Mouse (Mus musculus) myocyte (in vitro differentiated cells): ENCODE measurements around the gene Dpyd. TPM values are rescaled to one million over a fixed set of nuclear protein-coding genes. Genes with fewer than 3 reads are reported as not detected.

Experiments used
- H3K27me3 ChIP-seq: one replicate; pipeline ENCODE4 v1.6.1; 2011; ENCODE audit not compliant: control insufficient read depth, insufficient read depth, insufficient read length
- H3K36me3 ChIP-seq: one replicate; pipeline ENCODE4 v1.6.1; 2011; ENCODE audit not compliant: control insufficient read depth, insufficient read depth
- H3K4me2 ChIP-seq: one replicate; pipeline ENCODE4 v1.6.1; 2011; ENCODE audit warnings: low read depth, control low read depth
- H3K4me3 ChIP-seq: one replicate; pipeline ENCODE4 v1.5.1; 2011; ENCODE audit warnings: mild to moderate bottlenecking, control low read depth, moderate library complexity
- H3K79me2 ChIP-seq: one replicate; pipeline ENCODE4 v1.6.1; 2011; ENCODE audit not compliant: control insufficient read depth, insufficient read depth
- H3ac ChIP-seq: one replicate; pipeline ENCODE4 v1.6.1; 2011; ENCODE audit not compliant: control insufficient read depth, insufficient read length
- CEBPB ChIP-seq: IDR thresholded peaks from 2 replicates; pipeline ENCODE4 v1.6.1; 2011; ENCODE audit warnings: mild to moderate bottlenecking, moderate library complexity; ENCODE audit not compliant: poor library complexity, insufficient read depth, severe bottlenecking
- E2F4 ChIP-seq: IDR thresholded peaks from one replicate; pipeline ENCODE4 v1.6.1; 2011; ENCODE audit warnings: mild to moderate bottlenecking, control low read depth, moderate library complexity; ENCODE audit not compliant: insufficient read depth
- MAX ChIP-seq: IDR thresholded peaks from one replicate; pipeline ENCODE4 v1.6.1; 2011; ENCODE audit warnings: low read depth, mild to moderate bottlenecking, control low read depth
- MYOD1 ChIP-seq, 3 experiments: IDR thresholded peaks; one replicate each; pipeline ENCODE4 v1.6.1; 2011; ENCODE audit warnings: control low read depth in 2 of 3, low read depth in 2 of 3, mild to moderate bottlenecking in 2 of 3, moderate library complexity in 1 of 3; ENCODE audit not compliant: insufficient read length in 2 of 3, control insufficient read depth in 1 of 3
- MYOG ChIP-seq, 3 experiments: IDR thresholded peaks; one replicate each; pipeline ENCODE4 v1.6.1; 2011; ENCODE audit warnings: control low read depth in 2 of 3, low read depth in 2 of 3, mild to moderate bottlenecking in 2 of 3; ENCODE audit not compliant: insufficient read length in 2 of 3, control insufficient read depth in 1 of 3, insufficient read depth in 1 of 3
- POLR2A ChIP-seq: IDR thresholded peaks from one replicate; pipeline ENCODE4 v1.6.1; 2011; ENCODE audit warnings: low read depth, mild to moderate bottlenecking, control low read depth, moderate library complexity; ENCODE audit not compliant: insufficient read length
- POLR2AphosphoS2 ChIP-seq: IDR thresholded peaks from one replicate; pipeline ENCODE4 v1.6.1; 2011; ENCODE audit warnings: low read depth, control low read depth; ENCODE audit not compliant: insufficient read length
- REST ChIP-seq: IDR thresholded peaks from one replicate; pipeline ENCODE4 v1.6.1; 2011; ENCODE audit warnings: mild to moderate bottlenecking, control low read depth, moderate library complexity; ENCODE audit not compliant: insufficient read depth, insufficient read length
- SRF ChIP-seq: IDR thresholded peaks from one replicate; pipeline ENCODE4 v1.6.1; 2011; ENCODE audit warnings: low read depth; ENCODE audit not compliant: control insufficient read depth, insufficient read length
- TCF12 ChIP-seq: IDR thresholded peaks from one replicate; pipeline ENCODE4 v1.6.1; 2011; ENCODE audit warnings: mild to moderate bottlenecking, control low read depth; ENCODE audit not compliant: poor library complexity, insufficient read depth, severe bottlenecking
- TCF3 ChIP-seq: IDR thresholded peaks from one replicate; pipeline ENCODE4 v1.6.1; 2011; ENCODE audit warnings: low read depth, control low read depth; ENCODE audit not compliant: insufficient read length
- USF1 ChIP-seq: IDR thresholded peaks from one replicate; pipeline ENCODE4 v1.6.1; 2011; ENCODE audit warnings: low read depth, mild to moderate bottlenecking, control low read depth, moderate library complexity
- polyA plus RNA-seq: library from polyadenylated mRNA; unstranded; fragments of >200 nt; fragmentation: generic; extraction: Trizol; gene quantifications from one replicate; pipeline ENCODE4 v1.2.1, GENCODE M21; 2012; ENCODE audit warnings: missing spikeins

Gene Dpyd
- polyA plus RNA-seq, 1 experiment, result 2.0 TPM

GRCm38 (mm10) chr3:119144788-119145187 is 582.9 kb downstream of the Dpyd start:
- Histone ChIP-seq H3K79me2 (no peaks in the 10 kb centered on the region), H3K27me3 (no peaks in the 10 kb centered on the region), H3K4me3 (no peak overlapping the region), H3ac (no peak overlapping the region), H3K4me2 (no peak overlapping the region), H3K36me3 (no peaks in the 10 kb centered on the region)
- no peak for TF ChIP-seq POLR2A
- no peak for TF ChIP-seq TCF12
- no peak for TF ChIP-seq MYOD1 (IDR thresholded peaks at IDR 0.05; ENCODE audit: control insufficient read depth in 1 of 3, insufficient read length in 2 of 3, low read depth in 2 of 3)
- no peak for TF ChIP-seq TCF3
- TF ChIP-seq REST, result no peak
- TF ChIP-seq E2F4, result no peak
- no peak for TF ChIP-seq MAX

- H3ac ChIP-seq, result no peak overlapping the region
- H3K4me3 ChIP-seq, result no peak overlapping the region
- H3K79me2 ChIP-seq, result no peaks in the 10 kb centered on the region
- no peaks in the 10 kb centered on the region for H3K27me3 ChIP-seq
- H3K36me3 ChIP-seq, result no peaks in the 10 kb centered on the region
- no peak overlapping the region for H3K4me2 ChIP-seq
- TF ChIP-seq POLR2AphosphoS2, result no peak
- TF ChIP-seq MYOG (IDR thresholded peaks at IDR 0.05; ENCODE audit: control insufficient read depth in 1 of 3, insufficient read depth in 1 of 3, insufficient read length in 2 of 3, low read depth in 2 of 3), result no peak
- TF ChIP-seq TCF12, result no peak
- TF ChIP-seq USF1, result no peak
These were observed 592.9 kb downstream of the Dpyd start for GRCm38 (mm10) chr3:119154604-119155444.

- H3K36me3 ChIP-seq, result no peaks in the 10 kb centered on the region
- no peak overlapping the region for H3K4me2 ChIP-seq
- no peak overlapping the region for H3K4me3 ChIP-seq
- TF ChIP-seq POLR2AphosphoS2 (no peak), POLR2A (no peak), MYOD1 (IDR thresholded peaks at IDR 0.05; ENCODE audit: control insufficient read depth in 1 of 3, insufficient read length in 2 of 3, low read depth in 2 of 3) (no peak)
- H3K79me2 ChIP-seq, result no peaks in the 10 kb centered on the region
- no peak overlapping the region for H3ac ChIP-seq
- H3K27me3 ChIP-seq, result no peaks in the 10 kb centered on the region
These were observed 596.7 kb downstream of the Dpyd start for GRCm38 (mm10) chr3:119158670-119159069.

- H3K27me3 ChIP-seq, result no peaks in the 10 kb centered on the region
- no peak overlapping the region for H3K4me3 ChIP-seq
- no peak overlapping the region for H3K4me2 ChIP-seq
- no peak overlapping the region for H3ac ChIP-seq
- H3K36me3 ChIP-seq, result no peaks in the 10 kb centered on the region
- TF ChIP-seq POLR2AphosphoS2, result no peak
- TF ChIP-seq TCF3, result no peak
- TF ChIP-seq CEBPB, result no peak
- no peak for TF ChIP-seq POLR2A
- TF ChIP-seq REST, result no peak
- TF ChIP-seq E2F4, result no peak
- no peak for TF ChIP-seq MYOG (IDR thresholded peaks at IDR 0.05; ENCODE audit: control insufficient read depth in 1 of 3, insufficient read depth in 1 of 3, insufficient read length in 2 of 3, low read depth in 2 of 3)
- TF ChIP-seq TCF12, result no peak
- TF ChIP-seq SRF, result no peak
- no peak for TF ChIP-seq MYOD1 (IDR thresholded peaks at IDR 0.05; ENCODE audit: control insufficient read depth in 1 of 3, insufficient read length in 2 of 3, low read depth in 2 of 3)
- no peaks in the 10 kb centered on the region for H3K79me2 ChIP-seq
These were observed 603.8 kb downstream of the Dpyd start for GRCm38 (mm10) chr3:119165691-119166090.

- no peak overlapping the region for H3ac ChIP-seq
- no peaks in the 10 kb centered on the region for H3K79me2 ChIP-seq
- no peak overlapping the region for H3K4me3 ChIP-seq
- H3K27me3 ChIP-seq, result no peaks in the 10 kb centered on the region
- no peak for TF ChIP-seq TCF12
- TF ChIP-seq CEBPB, result no peak
- TF ChIP-seq MYOG (IDR thresholded peaks at IDR 0.05; ENCODE audit: control insufficient read depth in 1 of 3, insufficient read depth in 1 of 3, insufficient read length in 2 of 3, low read depth in 2 of 3), result no peak
- TF ChIP-seq MAX, result no peak
- TF ChIP-seq TCF3, result no peak
- no peaks in the 10 kb centered on the region for H3K36me3 ChIP-seq
- no peak overlapping the region for H3K4me2 ChIP-seq
These were observed 606.2 kb downstream of the Dpyd start for GRCm38 (mm10) chr3:119168166-119168565.
